Mouse (Mus musculus) liver, embryonic 15.5 days (tissue): ENCODE data around the gene Col4a3bp. TPM values are rescaled to one million over a fixed set of nuclear protein-coding genes. Genes with fewer than 3 reads are reported as not detected.

Experiments used
- ATAC-seq: fragments of 200-750 bp; cut with Nextera tagmentation; 2 replicates; pipeline ENCODE4 v1.8.0; 2017; ENCODE audit warnings: moderate number of reproducible peaks, mild to moderate bottlenecking, moderate library complexity; ENCODE audit not compliant: insufficient read depth
- H3K27ac ChIP-seq: fragments of 300-500 bp; sonication (generic); replicated peaks from 2 replicates; pipeline ENCODE4 v1.5.1; 2015; ENCODE audit warnings: mild to moderate bottlenecking, inconsistent platforms
- H3K27me3 ChIP-seq: fragments of 300-500 bp; sonication (generic); 2 replicates; pipeline ENCODE4 v1.6.1; 2015; ENCODE audit warnings: mild to moderate bottlenecking, inconsistent platforms
- H3K36me3 ChIP-seq: fragments of 300-500 bp; sonication (generic); replicated peaks from 2 replicates; pipeline ENCODE4 v1.6.1; 2015; ENCODE audit warnings: moderate library complexity, mild to moderate bottlenecking, inconsistent platforms
- H3K4me1 ChIP-seq: fragments of 300-500 bp; sonication (generic); replicated peaks from 2 replicates; pipeline ENCODE4 v1.6.1; 2015; ENCODE audit warnings: inconsistent platforms
- H3K4me2 ChIP-seq: fragments of 300-500 bp; sonication (generic); 2 replicates; pipeline ENCODE4 v1.6.1; 2015; ENCODE audit warnings: moderate library complexity, mild to moderate bottlenecking, inconsistent platforms
- H3K4me3 ChIP-seq: fragments of 300-500 bp; sonication (generic); replicated peaks from 2 replicates; pipeline ENCODE4 v1.5.1; 2015; ENCODE audit warnings: mild to moderate bottlenecking, inconsistent platforms
- H3K9ac ChIP-seq: fragments of 300-500 bp; sonication (generic); 2 replicates; pipeline ENCODE4 v1.6.1; 2015; ENCODE audit warnings: moderate library complexity, mild to moderate bottlenecking, inconsistent platforms
- H3K9me3 ChIP-seq: fragments of 300-500 bp; sonication (generic); replicated peaks from 2 replicates; pipeline ENCODE4 v1.6.1; 2016; ENCODE audit warnings: inconsistent platforms
- WGBS: fragments of 180-500 bp; shearing (Covaris S2); methylation state at CpG from one replicate; pipeline ENCODE4 v1.1.7; 2015; ENCODE audit warnings: mixed read lengths; ENCODE audit not compliant: insufficient replicate concordance; 5-methylcytosine and 5-hydroxymethylcytosine counted together
- polyA plus RNA-seq: library from polyadenylated mRNA; unstranded; fragments of >200 nt; fragmentation: Nextera tagmentation; extraction: Ambion mirVana; gene quantifications from 2 replicates; pipeline ENCODE4 v1.2.1, GENCODE M21; 2015

Gene Col4a3bp
- polyA plus RNA-seq, result 5.5 and 5.8 TPM in 2 replicates

- ATAC-seq, result peak; percentile 99
- no peaks in the 10 kb centered on the region for H3K36me3 ChIP-seq
- H3K4me3 ChIP-seq, result peak within 1 kb of the TSS; percentile 87
- H3K9me3 ChIP-seq, result no peaks in the 10 kb centered on the region
- peak within 1 kb of the TSS; percentile 76 for H3K4me2 ChIP-seq
- peak within 1 kb of the TSS; percentile 91 for H3K27ac ChIP-seq
- under 1% methylated on average over 42 of the region's 50 CpGs for WGBS
- peak within 1 kb of the TSS; percentile 94 for H3K9ac ChIP-seq
- H3K27me3 ChIP-seq, result no peaks in the 10 kb centered on the region
- H3K4me1 ChIP-seq, result peaks cover 34% of the 10 kb centered on the region
Observed at GRCm38 (mm10) chr13:96542081-96542889, at the start of gene Col4a3bp, which contains the start of gene Polk. TSS of gene Col4a3bp (plus strand) at chr13:96542618. TSS of gene Polk (minus strand) at chr13:96542579.

GRCm38 (mm10) chr13:96496630-96497029, 45.8 kb upstream of the Col4a3bp start:
- WGBS, result 40% methylated on average over 8 of the region's 8 CpGs
- H3K36me3 ChIP-seq, result no peaks in the 10 kb centered on the region
- H3K9me3 ChIP-seq, result no peaks in the 10 kb centered on the region
- no peak overlapping the region for H3K4me3 ChIP-seq
- no peak overlapping the region for H3K27ac ChIP-seq
- no peak for ATAC-seq
- no peaks in the 10 kb centered on the region for H3K4me1 ChIP-seq
- no peak overlapping the region for H3K9ac ChIP-seq
- no peaks in the 10 kb centered on the region for H3K27me3 ChIP-seq
- no peak overlapping the region for H3K4me2 ChIP-seq

- 71% methylated on average over 2 of the region's 2 CpGs for WGBS
- Histone ChIP-seq H3K27me3 (no peaks in the 10 kb centered on the region), H3K4me3 (no peak overlapping the region), H3K4me1 (no peaks in the 10 kb centered on the region), H3K36me3 (no peaks in the 10 kb centered on the region), H3K9me3 (no peaks in the 10 kb centered on the region), H3K27ac (no peak overlapping the region), H3K9ac (no peak overlapping the region), H3K4me2 (no peak overlapping the region)
- no peak for ATAC-seq
Observed at GRCm38 (mm10) chr13:96499891-96500290, 42.5 kb upstream of the Col4a3bp start.

DNA sequence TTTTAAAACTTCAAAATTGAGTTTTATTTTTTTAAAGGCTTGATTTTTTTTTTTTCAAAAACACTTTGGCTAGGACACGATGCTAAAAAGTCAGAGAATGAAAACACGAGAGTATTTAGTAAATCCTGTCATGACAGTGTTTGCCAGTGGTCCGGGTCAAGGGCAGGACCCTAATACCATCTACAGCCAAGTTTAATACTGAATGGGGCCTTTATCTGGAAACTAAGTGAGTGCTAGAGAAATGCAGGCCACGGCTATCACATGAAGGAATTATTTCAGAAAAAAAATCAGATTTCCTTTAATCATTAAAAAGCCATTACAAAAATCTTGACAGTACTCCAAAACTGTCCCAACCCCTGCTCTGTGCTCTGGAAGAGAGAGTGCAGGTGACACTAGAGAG, 36.8 kb upstream of the Col4a3bp start:
- WGBS, result 73% methylated on average over 4 of the region's 4 CpGs
- 0 out of 2 replicates have a peak, but pooled peaks cover 4% of the 10 kb centered on the region for H3K36me3 ChIP-seq
- H3K27ac ChIP-seq, result no peak overlapping the region
- H3K9me3 ChIP-seq, result no peaks in the 10 kb centered on the region
- peaks cover 5% of the 10 kb centered on the region; the same call in 1 of the 2 replicates for H3K4me1 ChIP-seq
- H3K9ac ChIP-seq, result no peak overlapping the region
- no peak overlapping the region for H3K4me3 ChIP-seq
- ATAC-seq, result no peak
- H3K27me3 ChIP-seq, result no peaks in the 10 kb centered on the region
- H3K4me2 ChIP-seq, result no peak overlapping the region

DNA sequence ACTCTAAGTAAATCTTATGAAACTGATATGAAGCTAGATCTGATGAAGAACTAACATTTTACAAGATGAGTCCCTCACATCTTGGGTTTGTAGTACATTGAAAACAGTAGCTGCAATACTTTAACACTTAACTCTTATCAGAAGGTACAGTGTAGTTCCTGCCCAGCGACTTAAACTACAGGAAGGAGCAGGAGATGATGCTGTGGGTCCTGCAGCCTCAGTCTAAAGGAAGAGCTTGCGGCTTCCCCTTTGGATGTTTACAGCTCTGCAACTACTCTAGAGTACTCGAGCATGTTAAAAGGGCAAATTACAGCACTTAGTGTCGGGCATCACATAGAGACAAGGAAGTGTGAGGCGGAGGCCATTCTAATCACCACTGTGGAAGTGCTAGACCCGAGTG, 36.1 kb upstream of the Col4a3bp start:
- Histone ChIP-seq H3K36me3 (0 out of 2 replicates have a peak, but pooled peaks cover 4% of the 10 kb centered on the region), H3K9ac (no peak overlapping the region)
- WGBS, result 29% methylated on average over 6 of the region's 6 CpGs

DNA sequence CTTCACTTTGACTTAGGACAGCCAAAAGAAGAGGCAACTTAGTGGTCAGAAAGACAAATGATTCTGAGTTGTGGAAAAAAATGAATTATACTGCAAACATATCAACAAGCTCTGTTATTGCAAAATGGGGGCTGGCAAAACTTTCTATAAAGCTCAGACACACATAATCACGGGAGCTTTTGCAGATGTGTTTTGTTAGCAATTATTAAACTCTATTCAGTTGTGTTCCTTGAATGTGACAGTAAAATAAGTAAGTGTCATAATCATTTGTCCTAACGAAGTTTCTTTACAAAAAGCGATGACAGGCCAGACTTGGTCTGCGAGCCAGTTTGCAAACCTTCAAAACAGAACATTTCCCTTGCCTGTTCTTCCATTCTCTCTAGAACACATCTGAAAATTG, 34.9 kb upstream of the Col4a3bp start:
- ATAC-seq, result no peak

More for the DNA sequence above, 36.1 kb upstream of the Col4a3bp start:
- no peak for ATAC-seq
- Histone ChIP-seq H3K4me3 (no peak overlapping the region), H3K4me1 (peaks cover 5% of the 10 kb centered on the region; the same call in 1 of the 2 replicates), H3K27me3 (no peaks in the 10 kb centered on the region), H3K27ac (no peak overlapping the region), H3K9me3 (no peaks in the 10 kb centered on the region), H3K4me2 (no peak overlapping the region)

DNA sequence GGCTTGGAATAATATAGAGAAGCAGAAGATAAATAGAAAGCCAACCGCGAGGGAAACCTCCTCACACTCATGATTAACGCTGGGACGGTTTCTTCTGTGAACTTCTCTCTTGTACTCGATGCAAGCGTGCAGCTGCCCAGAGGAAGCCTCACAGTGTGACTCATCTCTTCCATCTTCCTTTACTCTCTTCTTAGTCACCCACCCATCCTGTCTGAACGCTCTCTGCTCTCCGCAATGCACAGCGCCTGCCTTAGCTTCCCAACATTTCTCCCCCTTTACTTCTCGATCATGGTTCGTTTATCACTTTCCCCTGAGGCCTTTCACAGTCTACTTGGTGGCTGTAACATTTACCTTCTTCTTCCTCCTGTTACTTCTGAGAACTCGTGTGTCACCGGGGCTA, 31.8 kb upstream of the Col4a3bp start:
- Histone ChIP-seq H3K4me3 (no peak overlapping the region), H3K27ac (no peak overlapping the region), H3K4me2 (no peak overlapping the region), H3K4me1 (peaks cover 7% of the 10 kb centered on the region; the same call in 1 of the 2 replicates), H3K9ac (no peak overlapping the region), H3K36me3 (0 out of 2 replicates have a peak, but pooled peaks cover 4% of the 10 kb centered on the region), H3K9me3 (no peaks in the 10 kb centered on the region), H3K27me3 (no peaks in the 10 kb centered on the region)
- 26% methylated on average over 13 of the region's 13 CpGs for WGBS
- ATAC-seq, result no peak

More for the DNA sequence above, 34.9 kb upstream of the Col4a3bp start:
- Histone ChIP-seq H3K27me3 (no peaks in the 10 kb centered on the region), H3K9me3 (no peaks in the 10 kb centered on the region), H3K36me3 (0 out of 2 replicates have a peak, but pooled peaks cover 4% of the 10 kb centered on the region), H3K27ac (no peak overlapping the region), H3K9ac (no peak overlapping the region), H3K4me1 (peaks cover 7% of the 10 kb centered on the region; the same call in 1 of the 2 replicates), H3K4me3 (no peak overlapping the region), H3K4me2 (no peak overlapping the region)
- 81% methylated on average over 4 of the region's 4 CpGs for WGBS

DNA sequence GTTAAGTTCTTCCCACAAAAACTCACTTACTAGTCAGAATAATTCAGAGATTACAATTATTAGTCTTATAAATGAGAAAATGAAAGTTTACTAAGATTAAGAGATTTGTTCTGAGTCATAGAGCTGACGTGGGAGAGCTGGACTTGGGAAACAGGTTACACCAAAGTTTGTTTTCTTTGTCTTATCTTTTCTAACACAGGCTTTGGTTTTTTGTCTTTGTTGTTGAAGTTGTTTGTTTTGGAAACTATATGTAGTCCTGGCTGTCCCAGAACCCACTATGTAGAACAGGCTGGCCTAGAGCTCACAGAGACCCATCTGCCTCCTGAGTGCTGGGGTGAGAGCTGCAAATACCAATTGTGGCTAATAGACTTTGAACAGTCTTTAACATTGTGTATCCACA, 31.2 kb upstream of the Col4a3bp start:
- Histone ChIP-seq H3K27ac (no peak overlapping the region), H3K9ac (no peak overlapping the region), H3K4me3 (no peak overlapping the region), H3K36me3 (0 out of 2 replicates have a peak, but pooled peaks cover 6% of the 10 kb centered on the region), H3K4me1 (peaks cover 7% of the 10 kb centered on the region; the same call in 1 of the 2 replicates), H3K4me2 (no peak overlapping the region), H3K9me3 (no peaks in the 10 kb centered on the region), H3K27me3 (no peaks in the 10 kb centered on the region)
- no peak for ATAC-seq
- WGBS, result 33% methylated on average over 1 of the region's 1 CpGs

- H3K4me3 ChIP-seq, result no peak overlapping the region
- 0 out of 2 replicates have a peak, but pooled peaks cover 10% of the 10 kb centered on the region for H3K36me3 ChIP-seq
- H3K9me3 ChIP-seq, result no peaks in the 10 kb centered on the region
- H3K4me1 ChIP-seq, result peaks cover 9% of the 10 kb centered on the region; the same call in 1 of the 2 replicates
- no peak for ATAC-seq
- WGBS, result 39% methylated on average over 5 of the region's 5 CpGs
- no peaks in the 10 kb centered on the region for H3K27me3 ChIP-seq
- no peak overlapping the region for H3K27ac ChIP-seq
- H3K4me2 ChIP-seq, result no peak overlapping the region
- no peak overlapping the region for H3K9ac ChIP-seq
Observed at GRCm38 (mm10) chr13:96511893-96512292, 30.5 kb upstream of the Col4a3bp start.

- Histone ChIP-seq H3K36me3 (0 out of 2 replicates have a peak, but pooled peaks cover 6% of the 10 kb centered on the region), H3K27me3 (no peaks in the 10 kb centered on the region), H3K4me2 (no peak overlapping the region), H3K27ac (no peak overlapping the region), H3K9ac (no peak overlapping the region), H3K4me1 (peaks cover 9% of the 10 kb centered on the region; the same call in 1 of the 2 replicates), H3K9me3 (no peaks in the 10 kb centered on the region), H3K4me3 (no peak overlapping the region)
- WGBS, result 80% methylated on average over 5 of the region's 5 CpGs
- ATAC-seq, result no peak
Observed at GRCm38 (mm10) chr13:96514154-96514942, 28.1 kb upstream of the Col4a3bp start.

DNA sequence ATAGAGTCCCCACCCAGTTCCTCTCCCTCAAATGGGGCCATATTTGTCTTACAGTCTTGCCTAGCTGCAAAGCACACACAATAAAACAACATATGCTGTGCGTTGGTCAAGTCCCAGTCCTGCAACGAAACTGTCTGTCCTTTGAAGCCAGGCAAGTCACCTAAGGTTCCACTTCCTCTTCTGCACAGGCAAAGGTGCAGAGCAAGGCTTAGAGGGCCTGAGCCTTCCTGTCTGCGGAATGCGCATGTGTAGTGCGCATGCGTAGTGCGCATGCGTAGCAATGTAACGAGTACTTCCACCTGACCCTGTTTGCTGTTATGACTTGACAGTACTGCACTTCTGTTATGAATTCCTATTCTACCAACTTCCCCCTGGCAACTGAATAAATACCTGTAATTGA, 26.2 kb upstream of the Col4a3bp start:
- no peaks in the 10 kb centered on the region for H3K9me3 ChIP-seq
- 86% methylated on average over 9 of the region's 9 CpGs for WGBS
- H3K27me3 ChIP-seq, result no peaks in the 10 kb centered on the region

More for the DNA sequence above, 26.2 kb upstream of the Col4a3bp start:
- Histone ChIP-seq H3K36me3 (0 out of 2 replicates have a peak, but pooled peaks cover 6% of the 10 kb centered on the region), H3K4me2 (no peak overlapping the region), H3K4me3 (no peak overlapping the region), H3K4me1 (0 out of 2 replicates have a peak, but pooled peaks cover 5% of the 10 kb centered on the region), H3K27ac (no peak overlapping the region), H3K9ac (no peak overlapping the region)
- ATAC-seq, result no peak
